Mouse (Mus musculus) liver, embryonic 14.5 days (tissue): ENCODE data around the gene Kxd1. TPM values are rescaled to one million over a fixed set of nuclear protein-coding genes. Genes with fewer than 3 reads are reported as not detected.

Source experiments
- ATAC-seq: fragments of 200-750 bp; cut with Nextera tagmentation; 2 replicates; pipeline ENCODE4 v1.8.0; 2017; ENCODE audit warnings: moderate number of reproducible peaks, mild to moderate bottlenecking, moderate library complexity; ENCODE audit not compliant: insufficient read depth
- DNase-seq, 3 experiments: peaks; one replicate each; pipeline ENCODE4 v3.0.0-alpha.2; 2012 to 2013; ENCODE audit warnings: low read depth in 3 of 3, low spot score in 3 of 3
- H3K27ac ChIP-seq: fragments of 300-500 bp; sonication (generic); 2 replicates; pipeline ENCODE4 v1.5.1; 2014; ENCODE audit warnings: moderate library complexity, mild to moderate bottlenecking, control low read depth, inconsistent platforms
- H3K27me3 ChIP-seq: fragments of 300-500 bp; sonication (generic); 2 replicates; pipeline ENCODE4 v1.6.1; 2014; ENCODE audit warnings: mild to moderate bottlenecking, low read length, moderate library complexity; ENCODE audit not compliant: control insufficient read depth, insufficient read depth
- H3K36me3 ChIP-seq: fragments of 300-500 bp; sonication (generic); replicated peaks from 2 replicates; pipeline ENCODE4 v1.6.1; 2014; ENCODE audit warnings: low read depth; ENCODE audit not compliant: control insufficient read depth, insufficient read depth
- H3K4me1 ChIP-seq, 2 experiments: fragments of 200-500 bp in 1 of 2; fragments of 300-500 bp in 1 of 2; sonication (generic) in 1 of 2; replicated peaks; 2 replicates each; pipeline ENCODE4 v1.6.1; 2012 to 2014; ENCODE audit warnings: antibody characterized with exemption in 1 of 2, inconsistent platforms in 1 of 2, low read length in 1 of 2; ENCODE audit not compliant: control insufficient read depth in 2 of 2, insufficient read depth in 2 of 2
- H3K4me2 ChIP-seq: fragments of 300-500 bp; sonication (generic); 2 replicates; pipeline ENCODE4 v1.6.1; 2014; ENCODE audit warnings: low read depth, mild to moderate bottlenecking, control low read depth, moderate library complexity
- H3K4me3 ChIP-seq, 2 experiments: fragments of 200-500 bp in 1 of 2; fragments of 300-500 bp in 1 of 2; sonication (generic) in 1 of 2; 2 replicates each; pipeline ENCODE4 v1.5.1; 2012 to 2014; ENCODE audit warnings: low read depth in 2 of 2, low read length in 2 of 2, mild to moderate bottlenecking in 2 of 2, control low read depth in 1 of 2, inconsistent platforms in 1 of 2, moderate library complexity in 1 of 2; ENCODE audit not compliant: insufficient read depth in 1 of 2
- H3K9ac ChIP-seq: fragments of 300-500 bp; sonication (generic); replicated peaks from 2 replicates; pipeline ENCODE4 v1.6.1; 2014; ENCODE audit warnings: mild to moderate bottlenecking, control low read depth, moderate library complexity
- H3K9me3 ChIP-seq: fragments of 300-500 bp; sonication (generic); 2 replicates; pipeline ENCODE4 v1.6.1; 2016; ENCODE audit warnings: low read length, mixed read lengths; ENCODE audit not compliant: control insufficient read depth
- CTCF ChIP-seq: IDR thresholded peaks from 2 replicates; pipeline ENCODE4 v1.5.1; 2016; ENCODE audit warnings: antibody characterized with exemption, low read depth, control low read depth
- EP300 ChIP-seq: IDR thresholded peaks from 2 replicates; pipeline ENCODE4 v1.6.1; 2016; ENCODE audit warnings: antibody characterized with exemption, low read depth
- WGBS: fragments of 180-500 bp; shearing (Covaris S2); extraction: QIAGEN DNeasy Blood & Tissue Kit; methylation state at CpG from one replicate; pipeline ENCODE4 v1.1.7; 2014; ENCODE audit not compliant: insufficient replicate concordance; 5-methylcytosine and 5-hydroxymethylcytosine counted together
- polyA plus RNA-seq, 2 experiments: library from polyadenylated mRNA; depleted of rRNA in 1 of 2; stranded (reverse) in 1 of 2; unstranded in 1 of 2; fragments of >200 nt; fragmentation: Nextera tagmentation in 1 of 2; extraction: Ambion mirVana in 1 of 2; gene quantifications; 2 replicates each; pipeline versions ENCODE4 v1.2.1 to v1.2.3; 2012 to 2014

Kxd1 gene
- polyA plus RNA-seq, 2 experiments, result 28.9 to 32.6 TPM

GRCm38 (mm10) chr8:70503062-70503750 lies 24.6 kb downstream of the Kxd1 start:
- Histone ChIP-seq H3K9ac (peak overlapping the region; percentile 29; the same call in 1 of the 2 replicates), H3K27ac (no peak overlapping the region), H3K4me2 (peak overlapping the region; percentile 74), H3K27me3 (peaks cover 9% of the 10 kb centered on the region), H3K4me3 (no peak overlapping the region; a peak in 1 of 4 replicates), H3K36me3 (peaks cover 12% of the 10 kb centered on the region), H3K9me3 (no peaks in the 10 kb centered on the region), H3K4me1 (peaks cover 36 to 49% of the 10 kb centered on the region in 2 experiments)
- ATAC-seq (no peak), DNase-seq (no peak)
- TF ChIP-seq EP300 (no peak), CTCF (peak; percentile 91)
- 15% methylated on average over 46 of the region's 46 CpGs for WGBS

DNA sequence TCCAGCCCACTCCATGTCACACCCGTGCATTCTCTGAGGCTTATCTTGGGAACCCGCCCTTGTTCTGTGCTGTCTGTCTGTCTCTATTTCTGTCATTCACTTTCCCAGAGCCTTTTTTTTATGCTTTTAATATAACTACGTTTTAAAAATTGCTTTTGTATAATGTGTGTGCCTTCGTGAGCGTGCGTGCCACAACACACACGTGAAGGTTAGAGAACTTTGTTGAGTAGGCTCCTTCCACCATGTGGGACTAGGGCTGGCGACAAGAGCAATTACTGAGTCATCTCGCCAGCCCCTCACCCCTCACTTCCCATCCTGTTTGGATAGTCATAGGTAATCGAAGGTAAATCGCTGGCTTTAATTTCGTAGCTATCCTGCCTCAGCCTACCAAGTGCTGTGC lies 25.2 kb downstream of the Kxd1 start:
- H3K4me1 ChIP-seq, result peaks cover 36 to 49% of the 10 kb centered on the region in 2 experiments

DNA sequence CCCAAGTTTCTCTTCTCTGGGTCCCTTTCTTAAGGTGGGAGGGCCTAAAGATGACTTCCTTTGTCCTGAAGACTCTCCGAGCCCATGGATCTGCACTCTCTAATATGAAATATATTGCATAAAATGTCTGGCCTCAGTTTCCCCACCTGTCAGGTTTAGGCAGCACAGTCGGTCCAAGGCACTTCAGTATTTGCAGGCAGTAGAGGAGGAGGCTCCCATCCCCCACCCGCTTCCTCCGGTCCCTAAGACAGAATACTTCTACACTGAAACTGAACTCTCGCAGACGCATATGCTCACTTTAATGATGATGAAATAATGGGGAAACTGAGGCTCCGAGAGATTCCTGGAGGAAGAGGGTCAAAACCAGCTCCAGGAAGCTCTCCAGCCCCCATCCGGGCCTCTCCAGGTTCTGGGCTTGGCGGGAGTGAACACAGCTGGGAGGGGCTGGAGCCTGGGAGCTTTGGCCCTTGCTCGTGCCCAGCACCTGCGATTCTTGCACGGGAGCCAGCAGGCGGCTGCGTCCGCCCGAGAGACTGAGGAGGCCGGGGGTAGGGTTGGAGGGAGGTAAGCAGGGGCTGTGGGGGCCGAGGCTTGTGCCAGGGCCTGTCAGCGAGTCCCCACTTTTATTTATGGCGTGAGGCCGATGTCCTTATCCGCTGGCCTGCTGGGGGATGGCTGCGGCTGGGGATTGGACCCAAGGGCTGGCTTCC lies 25.8 kb downstream of the Kxd1 start:
- H3K9ac ChIP-seq, result peak overlapping the region; percentile 36
- H3K36me3 ChIP-seq, result peaks cover under 1% of the 10 kb centered on the region
- peaks cover 19% of the 10 kb centered on the region for H3K27me3 ChIP-seq
- peak overlapping the region; percentile 11 to 26; a peak in 3 of 4 replicates for H3K4me3 ChIP-seq
- no peak overlapping the region; the same call in 1 of the 2 replicates for H3K27ac ChIP-seq
- no peaks in the 10 kb centered on the region for H3K9me3 ChIP-seq
- peaks cover 36 to 49% of the 10 kb centered on the region in 2 experiments for H3K4me1 ChIP-seq
- DNase-seq (no peak), ATAC-seq (no peak)
- 12% methylated on average over 23 of the region's 23 CpGs for WGBS
- H3K4me2 ChIP-seq, result peak overlapping the region; percentile 74
- no peak for TF ChIP-seq EP300
- TF ChIP-seq CTCF, result 0 out of 2 replicates have a peak, but pooled peaks have one; percentile 16

More for the DNA sequence above, 25.2 kb downstream of the Kxd1 start:
- no peak for TF ChIP-seq CTCF
- no peak for TF ChIP-seq EP300
- DNase-seq (no peak), ATAC-seq (no peak)
- H3K9ac ChIP-seq, result peak overlapping the region; percentile 36
- H3K27ac ChIP-seq, result no peak overlapping the region
- no peaks in the 10 kb centered on the region for H3K9me3 ChIP-seq
- H3K4me3 ChIP-seq, result peak overlapping the region; percentile 11 to 26; a peak in 2 of 4 replicates
- H3K36me3 ChIP-seq, result peaks cover 6% of the 10 kb centered on the region
- H3K27me3 ChIP-seq, result peaks cover 14% of the 10 kb centered on the region
- peak overlapping the region; percentile 74 for H3K4me2 ChIP-seq
- 25% methylated on average over 12 of the region's 12 CpGs for WGBS

- TF ChIP-seq EP300, result peak; percentile 74
- no peak for TF ChIP-seq CTCF
- Histone ChIP-seq H3K4me2 (peak overlapping the region; percentile 74), H3K27me3 (peaks cover 33% of the 10 kb centered on the region), H3K4me3 (peak overlapping the region; percentile 39 to 55), H3K4me1 (peaks cover 34 to 41% of the 10 kb centered on the region in 2 experiments), H3K9me3 (no peaks in the 10 kb centered on the region), H3K36me3 (no peaks in the 10 kb centered on the region), H3K27ac (peak overlapping the region; percentile 72), H3K9ac (peak overlapping the region; percentile 59)
- peak; percentile 86 for ATAC-seq
- WGBS, result 4% methylated on average over 39 of the region's 39 CpGs
- DNase-seq, result peak; percentile 58 to 69 (median 66)
Measured at GRCm38 (mm10) chr8:70500386-70501301, 27.1 kb downstream of the Kxd1 start.
